Comparison of ENCODE assay signal across 24 mouse cellular contexts in genomic region chr4:130079521-130079920, GRCm38 (mm10). TPM values are rescaled to one million over a fixed set of nuclear protein-coding genes. Genes with fewer than 3 reads are reported as not detected.
A peak's percentile ranks its signal among the peaks of the same experiment; 100 is the strongest.
DNase-seq lines count a peak whose midpoint lies in the region; ATAC-seq lines count a peak whose summit lies in the region.
"Had no signal": no experiment of that assay in that cellular context is flagged by ENCODE, and none has a peak within 500 bp of the region (broad histone marks: within the 10 kb centered on the region; RNA-seq: fewer than 3 reads in every experiment).

No protein-coding gene starts in this region.

- WGBS in forebrain, embryonic 15.5 days, result 46% methylated on average over 3 of the region's 3 CpGs
- WGBS in forebrain, embryonic 10.5 days, result 63% methylated on average over 3 of the region's 3 CpGs
- WGBS in limb, embryonic 13.5 days, result 44% methylated on average over 2 of the region's 3 CpGs
- WGBS in limb, embryonic 10.5 days, result 57% methylated on average over 3 of the region's 3 CpGs
- 37% methylated on average over 2 of the region's 3 CpGs for WGBS in embryonic facial prominence, embryonic 14.5 days

- H3K27ac ChIP-seq in forebrain, embryonic 15.5 days (replicated peaks), result peak overlapping the region; percentile 78
- H3K27ac ChIP-seq in forebrain, embryonic 10.5 days, result no peak overlapping the region
- H3K27ac ChIP-seq in limb, embryonic 13.5 days, result peak overlapping the region; percentile 74
- no peak overlapping the region for H3K27ac ChIP-seq in limb, embryonic 10.5 days
- H3K27ac ChIP-seq in embryonic facial prominence, embryonic 14.5 days (replicated peaks; ENCODE audit: low read depth, low read length), result peak overlapping the region; percentile 1; the same call in 1 of the 2 replicates
- H3K27ac ChIP-seq: heart, embryonic 13.5 days; kidney, embryonic 15.5 days; liver, embryonic 14.5 days; macrophage; midbrain, embryonic 13.5 days; neural tube, embryonic 13.5 days had no signal

- H3K36me3 ChIP-seq in forebrain, embryonic 15.5 days, result no peaks in the 10 kb centered on the region
- H3K36me3 ChIP-seq in forebrain, embryonic 10.5 days (replicated peaks), result no peaks in the 10 kb centered on the region
- peaks cover 4% of the 10 kb centered on the region; the same call in 1 of the 2 replicates for H3K36me3 ChIP-seq in limb, embryonic 13.5 days
- no peaks in the 10 kb centered on the region for H3K36me3 ChIP-seq in limb, embryonic 10.5 days
- peaks cover 16% of the 10 kb centered on the region; the same call in 1 of the 2 replicates for H3K36me3 ChIP-seq in embryonic facial prominence, embryonic 14.5 days (ENCODE audit: control insufficient read depth, insufficient read depth, low read length)
- H3K36me3 ChIP-seq: heart, embryonic 13.5 days; kidney, embryonic 15.5 days; limb, embryonic 12.5 days; midbrain, embryonic 13.5 days; neural tube, embryonic 13.5 days had no signal

- peaks cover 64% of the 10 kb centered on the region for H3K4me1 ChIP-seq in forebrain, embryonic 15.5 days
- H3K4me1 ChIP-seq in forebrain, embryonic 10.5 days, result peaks cover 70% of the 10 kb centered on the region
- H3K4me1 ChIP-seq in limb, embryonic 13.5 days, result peaks cover 49% of the 10 kb centered on the region
- H3K4me1 ChIP-seq in limb, embryonic 10.5 days, result peaks cover 25% of the 10 kb centered on the region
- H3K4me1 ChIP-seq in embryonic facial prominence, embryonic 14.5 days (ENCODE audit: control insufficient read depth, insufficient read depth, low read length), result 0 out of 2 replicates have a peak, but pooled peaks cover 5% of the 10 kb centered on the region

- H3K4me3 ChIP-seq in forebrain, embryonic 15.5 days, result no peak overlapping the region
- H3K4me3 ChIP-seq in forebrain, embryonic 10.5 days, result no peak overlapping the region
- H3K4me3 ChIP-seq in limb, embryonic 13.5 days, result no peak overlapping the region
- no peak overlapping the region for H3K4me3 ChIP-seq in limb, embryonic 10.5 days
- no peak overlapping the region for H3K4me3 ChIP-seq in embryonic facial prominence, embryonic 14.5 days (ENCODE audit: low read depth, low read length)
- H3K4me3 ChIP-seq: heart, embryonic 13.5 days; kidney, embryonic 15.5 days; limb, embryonic 12.5 days; midbrain, embryonic 13.5 days; neural tube, embryonic 13.5 days had no signal

- no peak for DNase-seq in forebrain, embryonic 10.5 days (ENCODE audit: extremely low spot score, low spot score)
- no peak for DNase-seq in limb, embryonic 10.5 days (ENCODE audit: low spot score)
- no peak for DNase-seq in embryonic facial prominence, embryonic 14.5 days (ENCODE audit: low spot score)
- no peak for DNase-seq in frontal cortex, adult 2 months (ENCODE audit: extremely low spot score in 1 of 2, low spot score in 1 of 2)
- DNase-seq: adrenal gland, postnatal 36 days; gastrocnemius, postnatal 10 days; heart, postnatal 10 days; kidney, adult 18-20 months; kidney, postnatal 25 days; lung, adult 2 months; lung, postnatal 10 days; thymus, postnatal 14 days had no signal

- ATAC-seq in forebrain, embryonic 15.5 days (replicated peaks), result no peak
- no peak for ATAC-seq in limb, embryonic 13.5 days (ENCODE audit: low FRiP score, low read depth)
- no peak for ATAC-seq in embryonic facial prominence, embryonic 14.5 days (ENCODE audit: low read depth)
- ATAC-seq in activated CD4-positive, CD25-positive, alpha-beta regulatory T cell, adult 4 months, result no peak
- ATAC-seq: CD4-positive, CD25-positive, alpha-beta regulatory T cell, adult 4 months; midbrain, embryonic 13.5 days had no signal

- H3K27me3 ChIP-seq in forebrain, embryonic 15.5 days, result no peaks in the 10 kb centered on the region
- peaks cover 75% of the 10 kb centered on the region for H3K27me3 ChIP-seq in forebrain, embryonic 10.5 days (ENCODE audit: poor library complexity, severe bottlenecking)
- peaks cover 35% of the 10 kb centered on the region for H3K27me3 ChIP-seq in limb, embryonic 13.5 days
- H3K27me3 ChIP-seq in limb, embryonic 10.5 days (ENCODE audit: low read depth, poor library complexity, severe bottlenecking), result peaks cover 85% of the 10 kb centered on the region
- no peaks in the 10 kb centered on the region; the same call in 1 of the 2 replicates for H3K27me3 ChIP-seq in embryonic facial prominence, embryonic 14.5 days (replicated peaks; ENCODE audit: control insufficient read depth, insufficient read depth, low read length)

- no peak overlapping the region for H3K4me2 ChIP-seq in forebrain, embryonic 15.5 days (replicated peaks)
- H3K4me2 ChIP-seq in limb, embryonic 13.5 days (replicated peaks), result no peak overlapping the region
- no peak overlapping the region for H3K4me2 ChIP-seq in embryonic facial prominence, embryonic 14.5 days (ENCODE audit: low read depth, low read length)
- H3K4me2 ChIP-seq: heart, embryonic 13.5 days; kidney, embryonic 15.5 days; limb, embryonic 12.5 days; midbrain, embryonic 13.5 days; neural tube, embryonic 13.5 days had no signal

- no peaks in the 10 kb centered on the region for H3K9me3 ChIP-seq in forebrain, embryonic 15.5 days
- no peaks in the 10 kb centered on the region for H3K9me3 ChIP-seq in forebrain, embryonic 10.5 days
- no peaks in the 10 kb centered on the region for H3K9me3 ChIP-seq in limb, embryonic 13.5 days
- no peaks in the 10 kb centered on the region for H3K9me3 ChIP-seq in limb, embryonic 10.5 days (replicated peaks)
- no peaks in the 10 kb centered on the region for H3K9me3 ChIP-seq in embryonic facial prominence, embryonic 14.5 days (ENCODE audit: control insufficient read depth, low read length)
- H3K9me3 ChIP-seq: heart, embryonic 13.5 days; kidney, embryonic 15.5 days; limb, embryonic 12.5 days; midbrain, embryonic 13.5 days; neural tube, embryonic 13.5 days had no signal

- H3K9ac ChIP-seq in forebrain, embryonic 15.5 days (replicated peaks), result no peak overlapping the region
- no peak overlapping the region for H3K9ac ChIP-seq in limb, embryonic 13.5 days
- H3K9ac ChIP-seq in embryonic facial prominence, embryonic 14.5 days (ENCODE audit: low read depth, low read length), result no peak overlapping the region
- H3K9ac ChIP-seq: heart, embryonic 13.5 days; kidney, embryonic 15.5 days; liver, embryonic 14.5 days; midbrain, embryonic 13.5 days; neural tube, embryonic 13.5 days had no signal

RNA-seq across cellular contexts. Expression of gene Pef1, which starts 22.8 kb away (rescaled TPM):
- polyA plus RNA-seq in forebrain, embryonic 15.5 days (2015; fragmentation: Nextera tagmentation; extraction: Ambion mirVana), result 68.1 and 70.3 TPM in 2 replicates
- 69.8 and 70.4 TPM in 2 replicates for polyA plus RNA-seq in forebrain, embryonic 10.5 days (2016; fragmentation: Nextera tagmentation; extraction: Ambion mirVana)
- 64.1 and 64.3 TPM in 2 replicates for polyA plus RNA-seq in limb, embryonic 13.5 days (2015; fragmentation: Nextera tagmentation; extraction: Ambion mirVana)
- 71.4 and 73.4 TPM in 2 replicates for polyA plus RNA-seq in limb, embryonic 10.5 days (2016; fragmentation: Nextera tagmentation; extraction: Ambion mirVana)
- 67.1 and 68.6 TPM in 2 replicates for polyA plus RNA-seq in embryonic facial prominence, embryonic 14.5 days (2014; fragmentation: Nextera tagmentation; extraction: Ambion mirVana)
- 10 to 100 TPM; 28.6 to 41.4 TPM for polyA plus RNA-seq in activated CD4-positive, CD25-positive, alpha-beta regulatory T cell, adult 4 months (2017; shearing (Covaris generic))
- polyA plus RNA-seq in frontal cortex, adult 2 months (2012; rRNA removed), result 73.5 and 75.2 TPM in 2 replicates

RNA-seq across cellular contexts. Expression of gene Col16a1, which starts 31.9 kb away (rescaled TPM):
- 4.6 and 5.1 TPM in 2 replicates for polyA plus RNA-seq in forebrain, embryonic 15.5 days (2015; fragmentation: Nextera tagmentation; extraction: Ambion mirVana)
- polyA plus RNA-seq in forebrain, embryonic 10.5 days (2016; fragmentation: Nextera tagmentation; extraction: Ambion mirVana), result 2.3 and 2.4 TPM in 2 replicates
- 64.6 and 65.8 TPM in 2 replicates for polyA plus RNA-seq in limb, embryonic 13.5 days (2015; fragmentation: Nextera tagmentation; extraction: Ambion mirVana)
- polyA plus RNA-seq in limb, embryonic 10.5 days (2016; fragmentation: Nextera tagmentation; extraction: Ambion mirVana), result 3.9 and 10.2 TPM in 2 replicates
- polyA plus RNA-seq in embryonic facial prominence, embryonic 14.5 days (2014; fragmentation: Nextera tagmentation; extraction: Ambion mirVana), result 180 and 188 TPM in 2 replicates
- not detected for polyA plus RNA-seq in activated CD4-positive, CD25-positive, alpha-beta regulatory T cell, adult 4 months (2017; shearing (Covaris generic))
- 40.4 and 40.6 TPM in 2 replicates for polyA plus RNA-seq in frontal cortex, adult 2 months (2012; rRNA removed)
- polyA plus RNA-seq: CD4-positive, CD25-positive, alpha-beta regulatory T cell, adult 4 months; macrophage had no signal

RNA-seq across cellular contexts. Expression of gene Hcrtr1, which starts 59.6 kb away (rescaled TPM):
- polyA plus RNA-seq in forebrain, embryonic 15.5 days (2015; fragmentation: Nextera tagmentation; extraction: Ambion mirVana), result 0.27 and 0.38 TPM in 2 replicates
- 0.32 and 0.36 TPM in 2 replicates for polyA plus RNA-seq in forebrain, embryonic 10.5 days (2016; fragmentation: Nextera tagmentation; extraction: Ambion mirVana)
- polyA plus RNA-seq in limb, embryonic 13.5 days (2015; fragmentation: Nextera tagmentation; extraction: Ambion mirVana), result not detected in 2 replicates
- 0.18 TPM in 1 of 2 replicates, not detected in the other for polyA plus RNA-seq in limb, embryonic 10.5 days (2016; fragmentation: Nextera tagmentation; extraction: Ambion mirVana)
- 0.19 and 0.30 TPM in 2 replicates for polyA plus RNA-seq in embryonic facial prominence, embryonic 14.5 days (2014; fragmentation: Nextera tagmentation; extraction: Ambion mirVana)
- not detected for polyA plus RNA-seq in activated CD4-positive, CD25-positive, alpha-beta regulatory T cell, adult 4 months (2017; shearing (Covaris generic))
- polyA plus RNA-seq in frontal cortex, adult 2 months (2012; rRNA removed), result 2.8 and 3.9 TPM in 2 replicates
- polyA plus RNA-seq: CD4-positive, CD25-positive, alpha-beta regulatory T cell, adult 4 months; intestine, embryonic 14.5 days; limb, embryonic 12.5 days; liver, embryonic 14.5 days; macrophage had no signal

Comparison
In these comparisons a context has a peak if more than half of its experiments do, and no peak if none do; other contexts are left out.
1. H3K27ac ChIP-seq: peak in forebrain, embryonic 15.5 days (single experiment), limb, embryonic 13.5 days (single experiment) and embryonic facial prominence, embryonic 14.5 days (single experiment); none in forebrain, embryonic 10.5 days (single experiment) and limb, embryonic 10.5 days (single experiment).